5 mouse cellular contexts compared by ENCODE assay signal in the genomic region with DNA sequence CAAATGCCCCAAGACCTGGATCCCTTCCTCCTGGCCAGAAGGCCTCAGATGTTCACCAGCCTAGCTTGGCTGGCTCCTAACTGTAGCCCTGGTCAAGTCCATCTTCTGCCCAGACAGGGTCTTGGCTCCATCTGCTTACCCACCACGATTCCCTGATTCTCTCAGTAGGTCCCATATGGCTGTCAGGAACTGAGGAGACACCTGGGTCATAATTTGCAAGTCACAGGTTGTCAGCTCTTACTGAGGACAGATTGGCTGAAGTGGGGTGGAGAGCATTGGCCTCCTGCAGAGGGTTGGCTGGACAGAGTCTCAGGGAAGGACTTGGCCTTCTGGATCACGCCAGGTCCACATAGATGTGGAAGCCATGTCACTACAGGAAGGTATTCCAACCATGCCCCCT.
"Had no signal": no experiment of that assay in that cellular context is flagged by ENCODE, and none has a peak within 500 bp of the region (broad histone marks: within the 10 kb centered on the region; RNA-seq: fewer than 3 reads in every experiment).

No protein-coding gene starts in this region.

- DNase-seq: kidney, postnatal 25 days; liver; lung, adult 18-20 months; retina, postnatal 1 day; thymus, postnatal 36 days had no signal
